Mouse (Mus musculus) brain, embryonic 14.5 days (tissue): ENCODE results near the gene Rap1gap2.

Experiments used
- CTCF ChIP-seq: fragments of 200-500 bp; IDR thresholded peaks from 2 replicates; pipeline ENCODE4 v1.5.1; 2012; ENCODE audit warnings: inconsistent platforms, mild to moderate bottlenecking, moderate library complexity, borderline replicate concordance; ENCODE audit not compliant: insufficient read depth, insufficient read length; ENCODE audit errors: extremely low read depth
- POLR2A ChIP-seq: fragments of 200-500 bp; IDR thresholded peaks from 2 replicates; pipeline ENCODE4 v1.6.1; 2012; ENCODE audit warnings: mild to moderate bottlenecking, inconsistent platforms, borderline replicate concordance; ENCODE audit not compliant: poor library complexity, insufficient read depth, insufficient read length, severe bottlenecking; ENCODE audit errors: extremely low read depth

- TF ChIP-seq CTCF (no peak), POLR2A (no peak)
These were observed 24.3 kb downstream of the Rap1gap2 start for GRCm38 (mm10) chr11:74586401-74586800.
